Mouse (Mus musculus) embryonic fibroblast, embryonic 13.5 days (primary cell): ENCODE data around the gene Gm9964. TPM values are rescaled to one million over a fixed set of nuclear protein-coding genes. Genes with fewer than 3 reads are reported as not detected.

Source experiments
- H3K27ac ChIP-seq: 2 replicates; pipeline ENCODE4 v1.5.1; 2012; ENCODE audit warnings: low read length, control low read depth, inconsistent platforms; ENCODE audit not compliant: insufficient read depth
- H3K4me1 ChIP-seq: 2 replicates; pipeline ENCODE4 v1.6.1; 2011; ENCODE audit warnings: low read length; ENCODE audit not compliant: control insufficient read depth, insufficient read depth
- H3K4me3 ChIP-seq: 2 replicates; pipeline ENCODE4 v1.5.1; 2011; ENCODE audit warnings: mild to moderate bottlenecking, control low read depth, low read length; ENCODE audit not compliant: insufficient read depth
- CTCF ChIP-seq: IDR thresholded peaks from 2 replicates; pipeline ENCODE4 v1.5.1; 2011; ENCODE audit warnings: mild to moderate bottlenecking, control low read depth, low read length, moderate library complexity, borderline replicate concordance; ENCODE audit not compliant: insufficient read depth
- POLR2A ChIP-seq: IDR thresholded peaks from 2 replicates; pipeline ENCODE4 v1.6.1; 2011; ENCODE audit warnings: low read depth, mild to moderate bottlenecking, control low read depth, low read length, moderate library complexity
- polyA plus RNA-seq: library from polyadenylated mRNA; stranded (reverse); fragments of >200 nt; gene quantifications from 2 replicates; pipeline ENCODE4 v1.2.4, GENCODE M21; 2011; ENCODE audit warnings: low read depth; ENCODE audit not compliant: missing spikeins, insufficient read length

Gm9964 gene
- polyA plus RNA-seq, 1 experiment, result not detected

GRCm38 (mm10) chr11:79303109-79303508 lies 6.4 kb upstream of the Gm9964 start:
- Histone ChIP-seq H3K4me3 (no peak overlapping the region), H3K27ac (no peak overlapping the region), H3K4me1 (peaks cover 15% of the 10 kb centered on the region; the same call in 1 of the 2 replicates)
- no peak for TF ChIP-seq POLR2A
- TF ChIP-seq CTCF, result no peak

- TF ChIP-seq POLR2A (no peak), CTCF (no peak)
- Histone ChIP-seq H3K27ac (no peak overlapping the region), H3K4me1 (no peaks in the 10 kb centered on the region), H3K4me3 (no peak overlapping the region)
Measured at GRCm38 (mm10) chr11:79299719-79300431, 3.2 kb upstream of the Gm9964 start.

- TF ChIP-seq CTCF (no peak), POLR2A (no peak)
- no peak overlapping the region for H3K27ac ChIP-seq
- no peak overlapping the region for H3K4me3 ChIP-seq
- H3K4me1 ChIP-seq, result no peaks in the 10 kb centered on the region
Measured at GRCm38 (mm10) chr11:79296167-79296566, 539 bp downstream of the Gm9964 start.

GRCm38 (mm10) chr11:79293971-79294370 lies 2.7 kb downstream of the Gm9964 start:
- Histone ChIP-seq H3K4me1 (no peaks in the 10 kb centered on the region), H3K27ac (no peak overlapping the region), H3K4me3 (no peak overlapping the region)
- TF ChIP-seq CTCF (no peak), POLR2A (no peak)

GRCm38 (mm10) chr11:79293025-79293424 lies 3.7 kb downstream of the Gm9964 start:
- no peak for TF ChIP-seq POLR2A
- TF ChIP-seq CTCF, result no peak
- H3K4me1 ChIP-seq, result no peaks in the 10 kb centered on the region

GRCm38 (mm10) chr11:79292130-79292529 lies 4.6 kb downstream of the Gm9964 start:
- TF ChIP-seq POLR2A (no peak), CTCF (no peak)
- H3K27ac ChIP-seq, result no peak overlapping the region
- H3K4me3 ChIP-seq, result no peak overlapping the region
- H3K4me1 ChIP-seq, result no peaks in the 10 kb centered on the region

More at GRCm38 (mm10) chr11:79293025-79293424, 3.7 kb downstream of the Gm9964 start:
- Histone ChIP-seq H3K27ac (no peak overlapping the region), H3K4me3 (no peak overlapping the region)

GRCm38 (mm10) chr11:79291651-79292050 lies 5.1 kb downstream of the Gm9964 start:
- Histone ChIP-seq H3K4me1 (no peaks in the 10 kb centered on the region), H3K27ac (no peak overlapping the region), H3K4me3 (no peak overlapping the region)
- no peak for TF ChIP-seq CTCF
- no peak for TF ChIP-seq POLR2A

- no peaks in the 10 kb centered on the region for H3K4me1 ChIP-seq
- H3K27ac ChIP-seq, result no peak overlapping the region
- TF ChIP-seq CTCF, result peak; percentile 83
- no peak for TF ChIP-seq POLR2A
- no peak overlapping the region for H3K4me3 ChIP-seq
Measured at GRCm38 (mm10) chr11:79290473-79290872, 6.2 kb downstream of the Gm9964 start.

- Histone ChIP-seq H3K4me1 (no peaks in the 10 kb centered on the region), H3K27ac (no peak overlapping the region), H3K4me3 (no peak overlapping the region)
- no peak for TF ChIP-seq POLR2A
- TF ChIP-seq CTCF, result no peak
Measured at GRCm38 (mm10) chr11:79288913-79289640, 7.6 kb downstream of the Gm9964 start.

- no peaks in the 10 kb centered on the region for H3K4me1 ChIP-seq
- H3K27ac ChIP-seq, result no peak overlapping the region
- no peak overlapping the region for H3K4me3 ChIP-seq
- TF ChIP-seq CTCF (no peak), POLR2A (no peak)
Measured at GRCm38 (mm10) chr11:79288278-79288843, 8.3 kb downstream of the Gm9964 start.
